Mouse (Mus musculus): Measurements from ENCODE around the gene Plxna2.

- TF ChIP-seq POLR2A (IDR thresholded peaks at IDR 0.05; ENCODE audit: extremely low read depth, insufficient read depth, low read length): no peak
- no peak for TF ChIP-seq CTCF (IDR thresholded peaks at IDR 0.05; ENCODE audit: low read depth, low read length)
Observed at GRCm38 (mm10) chr1:194699321-194699720, 81.3 kb downstream of the Plxna2 start.
